Mouse (Mus musculus): ENCODE data around the gene Lyzl4. TPM values are rescaled to one million over a fixed set of nuclear protein-coding genes. Genes with fewer than 3 reads are reported as not detected.

The Lyzl4 gene
- polyA plus RNA-seq, 1 experiment: not detected

GRCm38 (mm10) chr9:121635835-121636576 lies 5.9 kb downstream of the Lyzl4 start:
- Histone ChIP-seq H3K9me3 (replicated peaks; ENCODE audit: control insufficient read depth, insufficient read depth, low read length, poor library complexity, severe bottlenecking) (no peaks in the 10 kb centered on the region), H3K4me1 (ENCODE audit: control insufficient read depth, insufficient read depth, low read length) (no peaks in the 10 kb centered on the region), H3K9ac (ENCODE audit: low read depth, poor library complexity, severe bottlenecking) (no peak overlapping the region), H3K27ac (ENCODE audit: insufficient read depth, low read length) (no peak overlapping the region), H3K36me3 (ENCODE audit: control insufficient read depth, insufficient read depth, low read length, poor library complexity, severe bottlenecking) (no peaks in the 10 kb centered on the region), H3K4me3 (ENCODE audit: low read depth, low read length) (no peak overlapping the region), H3K27me3 (ENCODE audit: control insufficient read depth, insufficient read depth, low read length, poor library complexity, severe bottlenecking) (no peaks in the 10 kb centered on the region; the same call in 1 of the 2 replicates)
- TF ChIP-seq CTCF (IDR thresholded peaks at IDR 0.05; ENCODE audit: low read depth, low read length): no peak
- no peak for TF ChIP-seq POLR2A (IDR thresholded peaks at IDR 0.05; ENCODE audit: insufficient read depth, low read length)
- TF ChIP-seq EP300 (IDR thresholded peaks at IDR 0.05; ENCODE audit: insufficient read depth, low read depth, low read length): no peak

- H3K4me3 ChIP-seq (ENCODE audit: low read depth, low read length): no peak overlapping the region
- no peak for TF ChIP-seq POLR2A (IDR thresholded peaks at IDR 0.05; ENCODE audit: insufficient read depth, low read length)
- no peaks in the 10 kb centered on the region for H3K36me3 ChIP-seq (ENCODE audit: control insufficient read depth, insufficient read depth, low read length, poor library complexity, severe bottlenecking)
- no peaks in the 10 kb centered on the region for H3K9me3 ChIP-seq (replicated peaks; ENCODE audit: control insufficient read depth, insufficient read depth, low read length, poor library complexity, severe bottlenecking)
- H3K27me3 ChIP-seq (ENCODE audit: control insufficient read depth, insufficient read depth, low read length, poor library complexity, severe bottlenecking): no peaks in the 10 kb centered on the region
- H3K4me1 ChIP-seq (ENCODE audit: control insufficient read depth, insufficient read depth, low read length): no peaks in the 10 kb centered on the region
- H3K9ac ChIP-seq (ENCODE audit: low read depth, poor library complexity, severe bottlenecking): no peak overlapping the region
- no peak overlapping the region for H3K27ac ChIP-seq (ENCODE audit: insufficient read depth, low read length)
Measured at GRCm38 (mm10) chr9:121633306-121633705, 8.6 kb downstream of the Lyzl4 start.

- no peaks in the 10 kb centered on the region for H3K4me1 ChIP-seq (ENCODE audit: control insufficient read depth, insufficient read depth, low read length)
- no peak overlapping the region for H3K9ac ChIP-seq (ENCODE audit: low read depth, poor library complexity, severe bottlenecking)
- H3K9me3 ChIP-seq (replicated peaks; ENCODE audit: control insufficient read depth, insufficient read depth, low read length, poor library complexity, severe bottlenecking): no peaks in the 10 kb centered on the region
- no peaks in the 10 kb centered on the region for H3K36me3 ChIP-seq (ENCODE audit: control insufficient read depth, insufficient read depth, low read length, poor library complexity, severe bottlenecking)
- TF ChIP-seq CTCF (IDR thresholded peaks at IDR 0.05; ENCODE audit: low read depth, low read length) (no peak), POLR2A (IDR thresholded peaks at IDR 0.05; ENCODE audit: insufficient read depth, low read length) (no peak)
- no peak overlapping the region for H3K4me3 ChIP-seq (ENCODE audit: low read depth, low read length)
- no peaks in the 10 kb centered on the region for H3K27me3 ChIP-seq (ENCODE audit: control insufficient read depth, insufficient read depth, low read length, poor library complexity, severe bottlenecking)
- no peak overlapping the region for H3K27ac ChIP-seq (ENCODE audit: insufficient read depth, low read length)
Measured at GRCm38 (mm10) chr9:121632891-121633290, 9.0 kb downstream of the Lyzl4 start.

- H3K9ac ChIP-seq (ENCODE audit: low read depth, poor library complexity, severe bottlenecking): no peak overlapping the region
- H3K4me1 ChIP-seq (ENCODE audit: control insufficient read depth, insufficient read depth, low read length): no peaks in the 10 kb centered on the region
- no peaks in the 10 kb centered on the region for H3K9me3 ChIP-seq (replicated peaks; ENCODE audit: control insufficient read depth, insufficient read depth, low read length, poor library complexity, severe bottlenecking)
- no peaks in the 10 kb centered on the region for H3K27me3 ChIP-seq (ENCODE audit: control insufficient read depth, insufficient read depth, low read length, poor library complexity, severe bottlenecking)
- no peak overlapping the region for H3K4me3 ChIP-seq (ENCODE audit: low read depth, low read length)
- TF ChIP-seq CTCF (IDR thresholded peaks at IDR 0.05; ENCODE audit: low read depth, low read length) (no peak), POLR2A (IDR thresholded peaks at IDR 0.05; ENCODE audit: insufficient read depth, low read length) (no peak), EP300 (IDR thresholded peaks at IDR 0.05; ENCODE audit: insufficient read depth, low read depth, low read length) (no peak)
- no peak overlapping the region for H3K27ac ChIP-seq (ENCODE audit: insufficient read depth, low read length)
- no peaks in the 10 kb centered on the region for H3K36me3 ChIP-seq (ENCODE audit: control insufficient read depth, insufficient read depth, low read length, poor library complexity, severe bottlenecking)
Measured at GRCm38 (mm10) chr9:121631946-121632345, 9.9 kb downstream of the Lyzl4 start.

- H3K4me3 ChIP-seq (ENCODE audit: low read depth, low read length): no peak overlapping the region
- H3K36me3 ChIP-seq (ENCODE audit: control insufficient read depth, insufficient read depth, low read length, poor library complexity, severe bottlenecking): no peaks in the 10 kb centered on the region
- no peaks in the 10 kb centered on the region for H3K4me1 ChIP-seq (ENCODE audit: control insufficient read depth, insufficient read depth, low read length)
- H3K9ac ChIP-seq (ENCODE audit: low read depth, poor library complexity, severe bottlenecking): no peak overlapping the region
- no peaks in the 10 kb centered on the region for H3K27me3 ChIP-seq (ENCODE audit: control insufficient read depth, insufficient read depth, low read length, poor library complexity, severe bottlenecking)
- no peak overlapping the region for H3K27ac ChIP-seq (ENCODE audit: insufficient read depth, low read length)
- H3K9me3 ChIP-seq (replicated peaks; ENCODE audit: control insufficient read depth, insufficient read depth, low read length, poor library complexity, severe bottlenecking): no peaks in the 10 kb centered on the region
- TF ChIP-seq POLR2A (IDR thresholded peaks at IDR 0.05; ENCODE audit: insufficient read depth, low read length) (no peak), EP300 (IDR thresholded peaks at IDR 0.05; ENCODE audit: insufficient read depth, low read depth, low read length) (no peak), CTCF (IDR thresholded peaks at IDR 0.05; ENCODE audit: low read depth, low read length) (no peak)
Measured at GRCm38 (mm10) chr9:121630627-121631026, 11.3 kb downstream of the Lyzl4 start.

GRCm38 (mm10) chr9:121624920-121625319 lies 17.0 kb downstream of the Lyzl4 start:
- no peaks in the 10 kb centered on the region for H3K9me3 ChIP-seq (replicated peaks; ENCODE audit: control insufficient read depth, insufficient read depth, low read length, poor library complexity, severe bottlenecking)
- H3K9ac ChIP-seq (ENCODE audit: low read depth, poor library complexity, severe bottlenecking): no peak overlapping the region
- H3K36me3 ChIP-seq (ENCODE audit: control insufficient read depth, insufficient read depth, low read length, poor library complexity, severe bottlenecking): no peaks in the 10 kb centered on the region
- H3K4me3 ChIP-seq (ENCODE audit: low read depth, low read length): no peak overlapping the region
- peaks cover 2% of the 10 kb centered on the region; the same call in 1 of the 2 replicates for H3K27me3 ChIP-seq (ENCODE audit: control insufficient read depth, insufficient read depth, low read length, poor library complexity, severe bottlenecking)
- H3K4me1 ChIP-seq (ENCODE audit: control insufficient read depth, insufficient read depth, low read length): no peaks in the 10 kb centered on the region
- TF ChIP-seq EP300 (IDR thresholded peaks at IDR 0.05; ENCODE audit: insufficient read depth, low read depth, low read length): no peak
- TF ChIP-seq CTCF (IDR thresholded peaks at IDR 0.05; ENCODE audit: low read depth, low read length): no peak
- no peak for TF ChIP-seq POLR2A (IDR thresholded peaks at IDR 0.05; ENCODE audit: insufficient read depth, low read length)
- H3K27ac ChIP-seq (ENCODE audit: insufficient read depth, low read length): no peak overlapping the region

Data from ES-Bruce4 (cell line).